Mouse (Mus musculus) liver, embryonic 14.5 days (tissue): ENCODE results near the gene Il20rb.

Experiments
- CTCF ChIP-seq: IDR thresholded peaks from 2 replicates; pipeline ENCODE4 v1.5.1; 2016; ENCODE audit warnings: antibody characterized with exemption, low read depth, control low read depth
- EP300 ChIP-seq: IDR thresholded peaks from 2 replicates; pipeline ENCODE4 v1.6.1; 2016; ENCODE audit warnings: antibody characterized with exemption, low read depth

DNA sequence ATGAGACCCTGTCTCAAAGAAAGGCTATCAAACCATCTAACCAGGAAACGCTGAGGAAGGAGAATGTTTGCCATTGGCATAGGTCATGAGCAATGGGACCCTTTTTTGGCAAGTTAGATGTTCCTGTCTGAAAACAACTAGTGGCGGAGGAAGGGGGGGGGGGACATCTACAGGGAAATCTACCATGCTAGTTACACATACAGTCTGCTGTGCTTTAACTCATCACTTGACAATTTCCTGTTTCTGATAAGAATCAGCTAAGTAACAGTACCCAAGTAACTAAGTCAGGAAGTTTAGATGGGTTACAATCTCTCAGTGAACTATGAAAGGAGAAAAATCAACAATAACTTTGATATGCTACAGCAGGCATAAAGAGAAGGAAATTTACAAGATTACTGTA lies 35.4 kb upstream of the Il20rb start:
- TF ChIP-seq CTCF (no peak), EP300 (no peak)
